Mouse (Mus musculus) ES-E14 (cell line): ENCODE data around the gene Pwp2. TPM values are rescaled to one million over a fixed set of nuclear protein-coding genes. Genes with fewer than 3 reads are reported as not detected.

ENCODE experiments used
- DNase-seq: peaks from one replicate; pipeline ENCODE4 v3.0.0-alpha.2; 2013; ENCODE audit warnings: low read depth, low spot score
- H3K27ac ChIP-seq: 2 replicates; pipeline ENCODE4 v1.5.1; 2012; ENCODE audit warnings: low read depth, mild to moderate bottlenecking, low read length, moderate library complexity, mixed read lengths; ENCODE audit not compliant: poor library complexity, insufficient read depth, severe bottlenecking
- H3K36me3 ChIP-seq: 2 replicates; pipeline ENCODE4 v1.6.1; 2012; ENCODE audit warnings: mild to moderate bottlenecking, low read length, moderate library complexity, mixed read lengths; ENCODE audit not compliant: control insufficient read depth, poor library complexity, insufficient read depth, severe bottlenecking
- H3K4me1 ChIP-seq, 2 experiments: fragments of 150-350 bp in 1 of 2; sonication (generic) in 1 of 2; 2 replicates each; pipeline ENCODE4 v1.6.1; 2012; ENCODE audit warnings: low read length in 2 of 2, mild to moderate bottlenecking in 1 of 2, mixed read lengths in 1 of 2; ENCODE audit not compliant: control insufficient read depth in 2 of 2, insufficient read depth in 2 of 2, poor library complexity in 1 of 2
- H3K4me3 ChIP-seq, 2 experiments: fragments of 150-350 bp in 1 of 2; sonication (generic) in 1 of 2; 2 replicates each; pipeline ENCODE4 v1.5.1; 2012; ENCODE audit warnings: low read length in 2 of 2, low read depth in 1 of 2, mild to moderate bottlenecking in 1 of 2, mixed read lengths in 1 of 2; ENCODE audit not compliant: insufficient read depth in 1 of 2, poor library complexity in 1 of 2, severe bottlenecking in 1 of 2
- H3K9ac ChIP-seq: 2 replicates; pipeline ENCODE4 v1.6.1; 2012; ENCODE audit warnings: low read depth, mild to moderate bottlenecking, low read length, mixed read lengths; ENCODE audit not compliant: poor library complexity, insufficient read depth, severe bottlenecking
- H3K9me3 ChIP-seq: fragments of 150-350 bp; sonication (generic); 2 replicates; pipeline ENCODE4 v1.6.1; 2012; ENCODE audit warnings: low read depth, mild to moderate bottlenecking, low read length; ENCODE audit not compliant: control insufficient read depth, insufficient read depth
- CHD2 ChIP-seq: IDR thresholded peaks from 2 replicates; pipeline ENCODE4 v1.6.1; 2014; ENCODE audit warnings: mild to moderate bottlenecking, low read depth, low read length, inconsistent platforms
- HCFC1 ChIP-seq: IDR thresholded peaks from 2 replicates; pipeline ENCODE4 v1.6.1; 2012; ENCODE audit warnings: low read length, inconsistent platforms, borderline replicate concordance; ENCODE audit not compliant: insufficient read depth
- MAFK ChIP-seq: IDR thresholded peaks from 2 replicates; pipeline ENCODE4 v1.6.1; 2014; ENCODE audit warnings: mild to moderate bottlenecking, low read depth, low read length, inconsistent platforms; ENCODE audit not compliant: insufficient read depth
- ZC3H11A ChIP-seq: IDR thresholded peaks from 2 replicates; pipeline ENCODE4 v1.6.1; 2012; ENCODE audit warnings: low read depth, mild to moderate bottlenecking, inconsistent platforms, low read length, borderline replicate concordance
- ZNF384 ChIP-seq: IDR thresholded peaks from 2 replicates; pipeline ENCODE4 v1.6.1; 2012; ENCODE audit warnings: low read depth, low read length, inconsistent platforms
- in situ Hi-C, 2 experiments: fragments of 600-800 bp; cut with MboI; formaldehyde crosslinking; loops; one replicate each; pipeline ENCODE4 v1.15.1; 2025; ENCODE audit warnings: low sequenced_read_pairs in 2 of 2, inconsistent platforms in 1 of 2; ENCODE audit not compliant: unreplicated experiment in 2 of 2
- total RNA-seq: library from RNA; depleted of rRNA; stranded (reverse); fragments of 300-350 nt; gene quantifications from 2 replicates; pipeline ENCODE4 v1.2.3, GENCODE M21; 2012

Pwp2 gene
- total RNA-seq, 1 experiment = 60.9 TPM

- Histone ChIP-seq H3K9ac (no peak overlapping the region), H3K9me3 (no peaks in the 10 kb centered on the region), H3K4me1 (no peaks in the 10 kb centered on the region), H3K4me3 (no peak overlapping the region), H3K27ac (no peak overlapping the region), H3K36me3 (peaks cover 25% of the 10 kb centered on the region; the same call in 1 of the 2 replicates)
- TF ChIP-seq MAFK = no peak
- TF ChIP-seq ZNF384 = no peak
- in situ Hi-C loops = no loop called here
- DNase-seq = no peak
These were observed 34.6 kb upstream of the Pwp2 start for GRCm38 (mm10) chr10:78219528-78219927.

GRCm38 (mm10) chr10:78218576-78218975 lies 33.6 kb upstream of the Pwp2 start:
- Histone ChIP-seq H3K4me1 (no peaks in the 10 kb centered on the region), H3K9me3 (no peaks in the 10 kb centered on the region), H3K4me3 (no peak overlapping the region), H3K36me3 (peaks cover 27% of the 10 kb centered on the region; the same call in 1 of the 2 replicates), H3K27ac (no peak overlapping the region), H3K9ac (no peak overlapping the region)
- in situ Hi-C loops = no loop called here
- no peak for DNase-seq
- TF ChIP-seq ZNF384 = no peak
- TF ChIP-seq CHD2 = no peak
- TF ChIP-seq HCFC1 = no peak
- no peak for TF ChIP-seq ZC3H11A
- TF ChIP-seq MAFK = no peak

- Histone ChIP-seq H3K36me3 (peaks cover 27% of the 10 kb centered on the region; the same call in 1 of the 2 replicates), H3K4me1 (no peaks in the 10 kb centered on the region), H3K9ac (no peak overlapping the region), H3K9me3 (no peaks in the 10 kb centered on the region), H3K4me3 (no peak overlapping the region), H3K27ac (no peak overlapping the region)
- TF ChIP-seq HCFC1 = no peak
- no peak for TF ChIP-seq ZC3H11A
- no peak for TF ChIP-seq MAFK
- no peak for TF ChIP-seq CHD2
- TF ChIP-seq ZNF384 = no peak
- DNase-seq = no peak
- in situ Hi-C loops = no loop called here
These were observed 31.6 kb upstream of the Pwp2 start for GRCm38 (mm10) chr10:78216376-78217083.

GRCm38 (mm10) chr10:78214371-78214770 lies 29.4 kb upstream of the Pwp2 start:
- in situ Hi-C loops = no loop called here
- no peak for TF ChIP-seq ZC3H11A
- no peak for TF ChIP-seq MAFK
- no peak for TF ChIP-seq ZNF384
- TF ChIP-seq CHD2 = no peak
- no peak for TF ChIP-seq HCFC1
- Histone ChIP-seq H3K36me3 (peaks cover 21% of the 10 kb centered on the region; the same call in 1 of the 2 replicates), H3K4me1 (no peaks in the 10 kb centered on the region), H3K27ac (no peak overlapping the region), H3K9ac (no peak overlapping the region), H3K9me3 (no peaks in the 10 kb centered on the region), H3K4me3 (no peak overlapping the region)
- no peak for DNase-seq

GRCm38 (mm10) chr10:78211311-78211710 lies 26.4 kb upstream of the Pwp2 start:
- in situ Hi-C loops = no loop called here
- TF ChIP-seq ZC3H11A (peak; percentile 62; the same call in 1 of the 2 replicates), ZNF384 (no peak)
- peak; percentile 20 for DNase-seq

More at GRCm38 (mm10) chr10:78211311-78211710, 26.4 kb upstream of the Pwp2 start:
- no peak overlapping the region for H3K27ac ChIP-seq
- H3K4me3 ChIP-seq = no peak overlapping the region
- no peaks in the 10 kb centered on the region for H3K9me3 ChIP-seq
- no peak overlapping the region for H3K9ac ChIP-seq
- H3K4me1 ChIP-seq = no peaks in the 10 kb centered on the region
- H3K36me3 ChIP-seq = peaks cover 16% of the 10 kb centered on the region; the same call in 1 of the 2 replicates
